Mouse (Mus musculus) duodenum, adult 2 months (tissue): ENCODE data around the gene Slc9a1. TPM values are rescaled to one million over a fixed set of nuclear protein-coding genes. Genes with fewer than 3 reads are reported as not detected.

Source experiments
- polyA plus RNA-seq: library from polyadenylated mRNA; depleted of rRNA; stranded (reverse); fragments of >200 nt; gene quantifications from 2 replicates; pipeline ENCODE4 v1.2.3, GENCODE M21; 2012; ENCODE audit warnings: low replicate concordance; rRNA removed

Gene Slc9a1
- 45.1 and 60.2 TPM in 2 replicates for polyA plus RNA-seq

DNA sequence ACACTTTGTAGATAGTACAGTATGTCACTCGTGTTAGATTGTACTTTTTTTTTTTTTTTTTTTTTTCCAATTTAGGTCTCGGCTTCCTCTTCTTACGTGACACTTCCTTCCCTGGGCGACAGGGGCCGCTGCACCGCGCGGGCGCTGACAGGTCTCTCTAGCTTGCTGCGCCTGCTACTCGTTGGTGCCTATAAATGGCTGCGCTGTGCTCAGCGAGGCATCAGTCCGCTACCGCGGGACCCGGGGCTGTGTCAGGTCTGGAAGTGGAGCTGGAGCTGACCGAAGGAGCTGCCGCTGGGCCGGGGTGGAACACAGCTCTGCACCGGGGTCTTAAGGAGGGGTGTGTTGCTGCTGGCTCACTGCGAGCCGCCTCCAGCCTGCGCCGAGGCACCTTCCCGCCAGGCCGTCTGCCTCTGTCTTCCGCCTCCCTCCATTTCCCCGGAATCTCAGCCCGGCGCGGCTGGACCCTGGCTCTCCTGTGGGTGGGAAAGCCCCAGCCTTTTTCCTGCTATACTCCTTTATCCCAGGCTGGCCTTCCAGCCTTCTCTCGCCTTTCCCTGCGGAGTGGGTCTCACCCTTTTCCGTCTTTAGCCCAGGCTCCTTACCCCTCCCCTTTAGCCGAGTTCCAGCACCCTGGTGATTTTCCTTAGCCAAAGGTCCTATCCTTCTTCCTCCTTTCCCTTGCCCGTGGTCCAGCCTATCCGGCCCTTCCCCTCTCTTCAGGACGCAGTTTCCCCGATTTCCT is at the start of gene Slc9a1:
Gene Slc9a1, plus strand, starts transcription at position 154 of the 745 bp plus-strand sequence.

GRCm38 (mm10) chr4:133353367-133354365 is 15.8 kb upstream of the Slc9a1 start, which contains the start of gene Wdtc1:
Wdtc1 (minus strand) TSS chr4:133353481.

Other genes with a start within 250 kb of the Slc9a1 start
- 38.1 and 50.0 TPM in 2 replicates for gene Wasf2, start 239.2 kb upstream of the Slc9a1 start, polyA plus RNA-seq
- gene Cd164l2, start 157.6 kb upstream of the Slc9a1 start, polyA plus RNA-seq = 0.62 and 2.0 TPM in 2 replicates
- gene Gpr3, start 157.2 kb upstream of the Slc9a1 start, polyA plus RNA-seq = 0.06 and 0.16 TPM in 2 replicates
- gene Map3k6, start 128.9 kb upstream of the Slc9a1 start, polyA plus RNA-seq = 4.2 and 12.0 TPM in 2 replicates
- gene Sytl1, start 106.6 kb upstream of the Slc9a1 start, polyA plus RNA-seq = 8.8 and 16.1 TPM in 2 replicates
- 45.8 and 48.9 TPM in 2 replicates for gene Tmem222, start 91.9 kb upstream of the Slc9a1 start, polyA plus RNA-seq
- 80.5 and 151 TPM in 2 replicates for gene Wdtc1, start 16.2 kb upstream of the Slc9a1 start, polyA plus RNA-seq
- gene Tent5b, start 110.4 kb downstream of the Slc9a1 start, polyA plus RNA-seq = 2.8 and 3.9 TPM in 2 replicates
- gene Trnp1, start 128.8 kb downstream of the Slc9a1 start, polyA plus RNA-seq = 8.0 and 11.4 TPM in 2 replicates
- gene Kdf1, start 149.3 kb downstream of the Slc9a1 start, polyA plus RNA-seq = 77.2 and 86.8 TPM in 2 replicates
- 13.8 and 19.1 TPM in 2 replicates for gene Nudc, start 176.3 kb downstream of the Slc9a1 start, polyA plus RNA-seq
- 23.8 and 32.6 TPM in 2 replicates for gene Nr0b2, start 183.7 kb downstream of the Slc9a1 start, polyA plus RNA-seq
- 7.1 and 14.1 TPM in 2 replicates for gene Gpatch3, start 205.0 kb downstream of the Slc9a1 start, polyA plus RNA-seq
- 60.6 and 72.3 TPM in 2 replicates for gene Gpn2, start 214.7 kb downstream of the Slc9a1 start, polyA plus RNA-seq
- 155 and 294 TPM in 2 replicates for gene Sfn, start 232.5 kb downstream of the Slc9a1 start, polyA plus RNA-seq